Mouse (Mus musculus) intestine, embryonic 14.5 days (tissue): ENCODE results near the gene Mettl23. TPM values are rescaled to one million over a fixed set of nuclear protein-coding genes. Genes with fewer than 3 reads are reported as not detected.

Experiments
- ATAC-seq: fragments of 200-750 bp; cut with Nextera tagmentation; replicated peaks from 2 replicates; pipeline ENCODE4 v1.8.0; 2017; ENCODE audit warnings: low read depth, moderate number of reproducible peaks, moderate TSS enrichment, moderate library complexity; ENCODE audit not compliant: low FRiP score, low TSS enrichment
- DNase-seq: peaks from one replicate; pipeline ENCODE4 v3.0.0-alpha.2; 2018; ENCODE audit warnings: low spot score
- H3K27ac ChIP-seq: fragments of 300-500 bp; sonication (generic); 2 replicates; pipeline ENCODE4 v1.5.1; 2014; ENCODE audit warnings: low read depth, mild to moderate bottlenecking, control low read depth
- H3K27me3 ChIP-seq: fragments of 300-500 bp; sonication (generic); replicated peaks from 2 replicates; pipeline ENCODE4 v1.6.1; 2014; ENCODE audit warnings: low read length, control low read depth; ENCODE audit not compliant: control insufficient read depth, insufficient read depth
- H3K36me3 ChIP-seq: fragments of 300-500 bp; sonication (generic); 2 replicates; pipeline ENCODE4 v1.6.1; 2014; ENCODE audit warnings: low read length, control low read depth; ENCODE audit not compliant: control insufficient read depth, insufficient read depth
- H3K4me1 ChIP-seq: fragments of 300-500 bp; sonication (generic); replicated peaks from 2 replicates; pipeline ENCODE4 v1.6.1; 2014; ENCODE audit warnings: low read length, control low read depth, mixed read lengths; ENCODE audit not compliant: control insufficient read depth, insufficient read depth
- H3K4me2 ChIP-seq: fragments of 300-500 bp; sonication (generic); 2 replicates; pipeline ENCODE4 v1.6.1; 2014; ENCODE audit warnings: low read length
- H3K4me3 ChIP-seq: fragments of 300-500 bp; sonication (generic); 2 replicates; pipeline ENCODE4 v1.5.1; 2014; ENCODE audit warnings: low read depth, low read length, control low read depth, mixed read lengths
- H3K9ac ChIP-seq: fragments of 300-500 bp; sonication (generic); 2 replicates; pipeline ENCODE4 v1.6.1; 2014; ENCODE audit warnings: mild to moderate bottlenecking, low read length
- H3K9me3 ChIP-seq: fragments of 300-500 bp; sonication (generic); 2 replicates; pipeline ENCODE4 v1.6.1; 2016; ENCODE audit warnings: low read length, control low read depth; ENCODE audit not compliant: control insufficient read depth
- WGBS: fragments of 180-500 bp; shearing (Covaris S2); extraction: QIAGEN DNeasy Blood & Tissue Kit; methylation state at CpG from one replicate; pipeline ENCODE4 v1.1.7; 2014; 5-methylcytosine and 5-hydroxymethylcytosine counted together
- polyA plus RNA-seq: library from polyadenylated mRNA; unstranded; fragments of >200 nt; fragmentation: Nextera tagmentation; extraction: Ambion mirVana; gene quantifications from 2 replicates; pipeline ENCODE4 v1.2.1, GENCODE M21; 2014

Mettl23 gene
- polyA plus RNA-seq, 1 experiment from 2014 or later, result 70.3 TPM

GRCm38 (mm10) chr11:116836283-116836682 lies 6.8 kb upstream of the Mettl23 start:
- no peak overlapping the region for H3K27ac ChIP-seq
- no peak overlapping the region for H3K4me2 ChIP-seq
- H3K9ac ChIP-seq, result no peak overlapping the region
- peaks cover 87% of the 10 kb centered on the region for H3K36me3 ChIP-seq
- peaks cover 13% of the 10 kb centered on the region for H3K4me1 ChIP-seq
- H3K27me3 ChIP-seq, result no peaks in the 10 kb centered on the region
- DNase-seq (no peak), ATAC-seq (no peak)
- H3K4me3 ChIP-seq, result no peak overlapping the region
- no peaks in the 10 kb centered on the region for H3K9me3 ChIP-seq
- WGBS, result 98% methylated on average over 4 of the region's 4 CpGs

GRCm38 (mm10) chr11:116837441-116837840 lies 5.6 kb upstream of the Mettl23 start:
- Histone ChIP-seq H3K4me2 (no peak overlapping the region), H3K9me3 (no peaks in the 10 kb centered on the region), H3K27me3 (no peaks in the 10 kb centered on the region), H3K36me3 (peaks cover 87% of the 10 kb centered on the region), H3K9ac (no peak overlapping the region), H3K4me3 (no peak overlapping the region), H3K4me1 (peaks cover 19% of the 10 kb centered on the region), H3K27ac (no peak overlapping the region)
- 93% methylated on average over 10 of the region's 10 CpGs for WGBS
- DNase-seq, result no peak
- no peak for ATAC-seq

GRCm38 (mm10) chr11:116838936-116839335 lies 4.1 kb upstream of the Mettl23 start:
- H3K4me1 ChIP-seq, result peaks cover 19% of the 10 kb centered on the region
- no peak overlapping the region for H3K27ac ChIP-seq
- no peak for DNase-seq
- no peaks in the 10 kb centered on the region for H3K27me3 ChIP-seq
- no peak for ATAC-seq
- WGBS, result 89% methylated on average over 14 of the region's 14 CpGs
- H3K4me2 ChIP-seq, result no peak overlapping the region
- no peaks in the 10 kb centered on the region for H3K9me3 ChIP-seq
- H3K36me3 ChIP-seq, result peaks cover 73% of the 10 kb centered on the region
- H3K9ac ChIP-seq, result no peak overlapping the region
- H3K4me3 ChIP-seq, result no peak overlapping the region

GRCm38 (mm10) chr11:116839601-116840000 lies 3.5 kb upstream of the Mettl23 start:
- no peak overlapping the region for H3K27ac ChIP-seq
- 76% methylated on average over 7 of the region's 7 CpGs for WGBS
- peaks cover 19% of the 10 kb centered on the region for H3K4me1 ChIP-seq
- peaks cover 66% of the 10 kb centered on the region for H3K36me3 ChIP-seq
- no peaks in the 10 kb centered on the region for H3K27me3 ChIP-seq
- ATAC-seq (no peak), DNase-seq (no peak)
- no peak overlapping the region for H3K4me3 ChIP-seq
- H3K9ac ChIP-seq, result 0 out of 2 replicates have a peak overlapping the region, but pooled peaks have one; percentile 13
- no peak overlapping the region for H3K4me2 ChIP-seq
- no peaks in the 10 kb centered on the region for H3K9me3 ChIP-seq

- H3K9ac ChIP-seq, result no peak overlapping the region
- ATAC-seq, result no peak
- H3K27me3 ChIP-seq, result no peaks in the 10 kb centered on the region
- H3K4me1 ChIP-seq, result peaks cover 19% of the 10 kb centered on the region
- no peaks in the 10 kb centered on the region for H3K9me3 ChIP-seq
- peaks cover 55% of the 10 kb centered on the region for H3K36me3 ChIP-seq
- H3K4me3 ChIP-seq, result peak overlapping the region; percentile 95; the same call in 1 of the 2 replicates
- H3K27ac ChIP-seq, result no peak overlapping the region
- WGBS, result 91% methylated on average over 4 of the region's 4 CpGs
- DNase-seq, result no peak
- H3K4me2 ChIP-seq, result peak overlapping the region; percentile 91
These were observed 2.3 kb upstream of the Mettl23 start for GRCm38 (mm10) chr11:116840748-116841147.

GRCm38 (mm10) chr11:116842531-116843260 lies 382 bp upstream of the Mettl23 start:
- H3K36me3 ChIP-seq, result peaks cover 41% of the 10 kb centered on the region
- peak; percentile 75 for ATAC-seq
- under 1% methylated on average over 63 of the region's 73 CpGs for WGBS
- H3K4me3 ChIP-seq, result peak overlapping the region; percentile 95
- DNase-seq, result peak; percentile 88
- peak overlapping the region; percentile 91 for H3K4me2 ChIP-seq
- H3K27me3 ChIP-seq, result no peaks in the 10 kb centered on the region
- H3K4me1 ChIP-seq, result peaks cover 19% of the 10 kb centered on the region
- H3K9ac ChIP-seq, result peak overlapping the region; percentile 81
- peak overlapping the region; percentile 95 for H3K27ac ChIP-seq
- H3K9me3 ChIP-seq, result no peaks in the 10 kb centered on the region

GRCm38 (mm10) chr11:116846593-116847181 lies 3.6 kb downstream of the Mettl23 start:
- Histone ChIP-seq H3K4me3 (no peak overlapping the region), H3K9ac (no peak overlapping the region), H3K9me3 (no peaks in the 10 kb centered on the region), H3K4me2 (no peak overlapping the region), H3K4me1 (peaks cover 12% of the 10 kb centered on the region), H3K27me3 (no peaks in the 10 kb centered on the region), H3K36me3 (peaks cover 45% of the 10 kb centered on the region), H3K27ac (no peak overlapping the region)
- whole genome bisulfite sequencing, result 89% methylated on average over 4 of the region's 4 CpGs
- DNase-seq (no peak), ATAC-seq (no peak)

GRCm38 (mm10) chr11:116847187-116848085 lies 4.4 kb downstream of the Mettl23 start:
- Histone ChIP-seq H3K36me3 (peaks cover 48% of the 10 kb centered on the region), H3K27ac (no peak overlapping the region), H3K4me1 (peaks cover 10% of the 10 kb centered on the region), H3K9me3 (no peaks in the 10 kb centered on the region), H3K4me3 (no peak overlapping the region), H3K27me3 (no peaks in the 10 kb centered on the region), H3K9ac (no peak overlapping the region), H3K4me2 (no peak overlapping the region)
- DNase-seq (no peak), ATAC-seq (no peak)
- WGBS, result 91% methylated on average over 3 of the region's 3 CpGs
